Mouse (Mus musculus) layer of hippocampus, postnatal 14 days (tissue): ENCODE results near the gene Trnau1ap. TPM values are rescaled to one million over a fixed set of nuclear protein-coding genes. Genes with fewer than 3 reads are reported as not detected.
A peak's percentile ranks its signal among the peaks of the same experiment; 100 is the strongest.
"Not testable (repeated sequence)": the region's sequence is repeated elsewhere in the genome, so short reads cannot be mapped to it uniquely, and the experiment has no call there.

ENCODE experiments used
- DNase-seq, 2 experiments: peaks; one replicate each; pipeline ENCODE4 v3.0.0; 2021 to 2022; ENCODE audit warnings: low spot score in 2 of 2, mixed read lengths in 1 of 2
- total RNA-seq, 2 experiments: library from RNA; stranded (reverse); gene quantifications; 2 replicates each; pipeline ENCODE4 v1.2.3; 2021

Gene Trnau1ap
- total RNA-seq, 2 experiments from 2014 or later, result 19.3 to 22.3 TPM

- DNase-seq, result no peak
These were observed 27.1 kb downstream of the Trnau1ap start for GRCm38 (mm10) chr4:132301965-132302938.

GRCm38 (mm10) chr4:132301486-132301885 is 27.9 kb downstream of the Trnau1ap start:
- DNase-seq, result no peak

GRCm38 (mm10) chr4:132299849-132300248 is 29.5 kb downstream of the Trnau1ap start:
- no peak for DNase-seq

GRCm38 (mm10) chr4:132295696-132296390 is 33.5 kb downstream of the Trnau1ap start:
- DNase-seq, result no peak

- no peak for DNase-seq
These were observed 35.6 kb downstream of the Trnau1ap start for GRCm38 (mm10) chr4:132293682-132294240.

- no peak for DNase-seq
These were observed 36.4 kb downstream of the Trnau1ap start for GRCm38 (mm10) chr4:132292988-132293387.

GRCm38 (mm10) chr4:132291624-132292335 is 37.6 kb downstream of the Trnau1ap start:
- no peak for DNase-seq

- DNase-seq, result no peak
These were observed 38.3 kb downstream of the Trnau1ap start for GRCm38 (mm10) chr4:132291056-132291455.

- not testable (repeated sequence) for DNase-seq
These were observed 40.5 kb downstream of the Trnau1ap start for GRCm38 (mm10) chr4:132288840-132289239.

- DNase-seq, result no peak
These were observed 53.4 kb downstream of the Trnau1ap start for GRCm38 (mm10) chr4:132275949-132276348.

- DNase-seq, result peak; percentile 91 to 94
These were observed 55.0 kb downstream of the Trnau1ap start, which contains the start of gene Taf12 for GRCm38 (mm10) chr4:132274156-132274862. Taf12 (plus strand) TSS chr4:132274375.

- no peak for DNase-seq
These were observed 56.2 kb downstream of the Trnau1ap start for GRCm38 (mm10) chr4:132273166-132273565.

GRCm38 (mm10) chr4:132269740-132270560 is 59.4 kb downstream of the Trnau1ap start:
- DNase-seq, result peak; percentile 85 to 87

GRCm38 (mm10) chr4:132268871-132269739 is 60.2 kb downstream of the Trnau1ap start:
- DNase-seq, result no peak

GRCm38 (mm10) chr4:132266835-132267349 is 62.4 kb downstream of the Trnau1ap start:
- DNase-seq, result no peak

GRCm38 (mm10) chr4:132263313-132263712 is 66.0 kb downstream of the Trnau1ap start:
- no peak for DNase-seq

- DNase-seq, result no peak
These were observed 67.1 kb downstream of the Trnau1ap start for GRCm38 (mm10) chr4:132262358-132262616.
